Mouse (Mus musculus) liver, adult 2 months (tissue): ENCODE data around the gene Iqgap2.

Experiments
- CTCF ChIP-seq: fragments of 200-500 bp; IDR thresholded peaks from 2 replicates; pipeline ENCODE4 v1.5.1; 2011; ENCODE audit warnings: low read depth, low read length, control low read depth
- POLR2A ChIP-seq: fragments of 200-500 bp; IDR thresholded peaks from 2 replicates; pipeline ENCODE4 v1.6.1; 2011; ENCODE audit warnings: low read length, control low read depth; ENCODE audit not compliant: insufficient read depth; ENCODE audit errors: extremely low read depth

- TF ChIP-seq POLR2A (no peak), CTCF (no peak)
Measured at GRCm38 (mm10) chr13:95705589-95705988, 186.1 kb downstream of the Iqgap2 start.
